Mouse (Mus musculus): ENCODE measurements around the gene Zswim2. TPM values are rescaled to one million over a fixed set of nuclear protein-coding genes. Genes with fewer than 3 reads are reported as not detected.
"Not testable (repeated sequence)": the region's sequence is repeated elsewhere in the genome, so short reads cannot be mapped to it uniquely, and the experiment has no call there.

The Zswim2 gene
- total RNA-seq (2014; fragmentation: Nextera tagmentation) (not detected in 2 replicates), total RNA-seq (2017) (0.06 TPM in 1 of 2 replicates, not detected in the other), polyA plus RNA-seq (2012) (not detected in 2 replicates)

- no peak within 1 kb of the TSS for H3K4me3 ChIP-seq (ENCODE audit: low read depth, low read length)
- no peaks in the 10 kb centered on the region for H3K27me3 ChIP-seq (ENCODE audit: insufficient read depth, low read length)
- no peaks in the 10 kb centered on the region for H3K36me3 ChIP-seq (replicated peaks)
- DNase-seq (ENCODE audit: low spot score) (no peak), ATAC-seq (ENCODE audit: extremely low read depth, insufficient number of reproducible peaks, low FRiP score, poor library complexity, severe bottlenecking) (no peak)
- no peaks in the 10 kb centered on the region for H3K9me3 ChIP-seq (replicated peaks)
- no peaks in the 10 kb centered on the region for H3K4me1 ChIP-seq (ENCODE audit: insufficient read depth, low read depth, low read length)
- TF ChIP-seq TAL1 (conservative IDR thresholded peaks at IDR 0.05; ENCODE audit: low read depth, low read length) (no peak), POLR2AphosphoS5 (IDR thresholded peaks at IDR 0.05; ENCODE audit: insufficient replicate concordance, low read depth, low read length) (no peak), GATA2 (IDR thresholded peaks at IDR 0.05; ENCODE audit: borderline replicate concordance, low read depth, low read length) (no peak), CTCF (IDR thresholded peaks at IDR 0.05; ENCODE audit: low read depth, low read length) (no peak), GATA1 (IDR thresholded peaks at IDR 0.05; ENCODE audit: borderline replicate concordance, low read length) (no peak)
Observed at GRCm38 (mm10) chr2:83940931-83941361, at the start of gene Zswim2. Zswim2 (minus strand) TSS chr2:83941228.

- H3K27me3 ChIP-seq (ENCODE audit: insufficient read depth, low read length); H3K4me1 ChIP-seq (ENCODE audit: insufficient read depth, low read depth, low read length); H3K4me3 ChIP-seq (ENCODE audit: low read depth, low read length); ATAC-seq (ENCODE audit: extremely low read depth, insufficient number of reproducible peaks, low FRiP score, poor library complexity, severe bottlenecking); H3K36me3 ChIP-seq (replicated peaks); DNase-seq (ENCODE audit: low spot score); H3K9me3 ChIP-seq (replicated peaks): not testable (repeated sequence)
Observed at GRCm38 (mm10) chr2:83990253-83990652, 49.2 kb upstream of the Zswim2 start, which contains the start of gene Gm13691. Gm13691 (plus strand) TSS chr2:83990553.

- H3K4me1 ChIP-seq (ENCODE audit: insufficient read depth, low read depth, low read length); ATAC-seq (ENCODE audit: extremely low read depth, insufficient number of reproducible peaks, low FRiP score, poor library complexity, severe bottlenecking); H3K27me3 ChIP-seq (ENCODE audit: insufficient read depth, low read length); H3K9me3 ChIP-seq (replicated peaks); H3K36me3 ChIP-seq (replicated peaks); DNase-seq (ENCODE audit: low spot score); H3K4me3 ChIP-seq (ENCODE audit: low read depth, low read length): not testable (repeated sequence)
Observed at GRCm38 (mm10) chr2:83984443-83984842, 43.4 kb upstream of the Zswim2 start, which contains the start of gene Gm13697. Gm13697 (plus strand) TSS chr2:83984743.

GRCm38 (mm10) chr2:83978633-83979032, 37.6 kb upstream of the Zswim2 start, which contains the start of gene Gm13694:
Gm13694 (plus strand) TSS chr2:83978933.
- H3K9me3 ChIP-seq (replicated peaks); H3K27me3 ChIP-seq (ENCODE audit: insufficient read depth, low read length); DNase-seq (ENCODE audit: low spot score); H3K4me1 ChIP-seq (ENCODE audit: insufficient read depth, low read depth, low read length); H3K4me3 ChIP-seq (ENCODE audit: low read depth, low read length); H3K36me3 ChIP-seq (replicated peaks); ATAC-seq (ENCODE audit: extremely low read depth, insufficient number of reproducible peaks, low FRiP score, poor library complexity, severe bottlenecking): not testable (repeated sequence)

GRCm38 (mm10) chr2:83972823-83973222, 31.8 kb upstream of the Zswim2 start, which contains the start of gene Gm13696:
Gm13696 (plus strand) TSS chr2:83973123.
- H3K9me3 ChIP-seq (replicated peaks); H3K36me3 ChIP-seq (replicated peaks); ATAC-seq (ENCODE audit: extremely low read depth, insufficient number of reproducible peaks, low FRiP score, poor library complexity, severe bottlenecking); H3K27me3 ChIP-seq (ENCODE audit: insufficient read depth, low read length); DNase-seq (ENCODE audit: low spot score); H3K4me3 ChIP-seq (ENCODE audit: low read depth, low read length); H3K4me1 ChIP-seq (ENCODE audit: insufficient read depth, low read depth, low read length): not testable (repeated sequence)

- H3K36me3 ChIP-seq (replicated peaks); H3K4me1 ChIP-seq (ENCODE audit: insufficient read depth, low read depth, low read length); H3K27me3 ChIP-seq (ENCODE audit: insufficient read depth, low read length); DNase-seq (ENCODE audit: low spot score); H3K9me3 ChIP-seq (replicated peaks); H3K4me3 ChIP-seq (ENCODE audit: low read depth, low read length); ATAC-seq (ENCODE audit: extremely low read depth, insufficient number of reproducible peaks, low FRiP score, poor library complexity, severe bottlenecking): not testable (repeated sequence)
Observed at GRCm38 (mm10) chr2:83967013-83967412, 26.0 kb upstream of the Zswim2 start, which contains the start of gene Gm13695. Gm13695 (plus strand) TSS chr2:83967313.

- not testable (repeated sequence) for H3K9me3 ChIP-seq (replicated peaks); H3K4me3 ChIP-seq (ENCODE audit: low read depth, low read length); H3K4me1 ChIP-seq (ENCODE audit: insufficient read depth, low read depth, low read length); H3K36me3 ChIP-seq (replicated peaks); DNase-seq (ENCODE audit: low spot score); ATAC-seq (ENCODE audit: extremely low read depth, insufficient number of reproducible peaks, low FRiP score, poor library complexity, severe bottlenecking); H3K27me3 ChIP-seq (ENCODE audit: insufficient read depth, low read length)
Observed at GRCm38 (mm10) chr2:83961203-83961602, 20.2 kb upstream of the Zswim2 start, which contains the start of gene Gm13693. Gm13693 (plus strand) TSS chr2:83961503.

- H3K36me3 ChIP-seq (replicated peaks); ATAC-seq (ENCODE audit: extremely low read depth, insufficient number of reproducible peaks, low FRiP score, poor library complexity, severe bottlenecking); H3K27me3 ChIP-seq (ENCODE audit: insufficient read depth, low read length); DNase-seq (ENCODE audit: low spot score); H3K4me3 ChIP-seq (ENCODE audit: low read depth, low read length); H3K9me3 ChIP-seq (replicated peaks); H3K4me1 ChIP-seq (ENCODE audit: insufficient read depth, low read depth, low read length): not testable (repeated sequence)
Observed at GRCm38 (mm10) chr2:83955393-83955792, 14.4 kb upstream of the Zswim2 start, which contains the start of gene Gm13698. Gm13698 (plus strand) TSS chr2:83955693.
